Mouse (Mus musculus) midbrain, embryonic 14.5 days (tissue): Measurements from ENCODE around the gene Gatd1. TPM values are rescaled to one million over a fixed set of nuclear protein-coding genes. Genes with fewer than 3 reads are reported as not detected.

Source experiments
- ATAC-seq: fragments of 200-750 bp; cut with Nextera tagmentation; 2 replicates; pipeline ENCODE4 v1.8.0; 2017; ENCODE audit warnings: moderate number of reproducible peaks, moderate library complexity; ENCODE audit not compliant: low FRiP score, low TSS enrichment
- DNase-seq: peaks from one replicate; pipeline ENCODE4 v3.0.0-alpha.2; 2015
- H3K27ac ChIP-seq: fragments of 300-500 bp; sonication (generic); replicated peaks from 2 replicates; pipeline ENCODE4 v1.5.1; 2014; ENCODE audit warnings: mild to moderate bottlenecking, low read depth, low read length, moderate library complexity
- H3K27me3 ChIP-seq: fragments of 300-500 bp; sonication (generic); 2 replicates; pipeline ENCODE4 v1.6.1; 2014; ENCODE audit warnings: low read length, control low read depth, mixed read lengths; ENCODE audit not compliant: control insufficient read depth, insufficient read depth
- H3K36me3 ChIP-seq: fragments of 300-500 bp; sonication (generic); 2 replicates; pipeline ENCODE4 v1.6.1; 2014; ENCODE audit warnings: low read length, control low read depth; ENCODE audit not compliant: control insufficient read depth, insufficient read depth
- H3K4me1 ChIP-seq: fragments of 300-500 bp; sonication (generic); 2 replicates; pipeline ENCODE4 v1.6.1; 2014; ENCODE audit warnings: mild to moderate bottlenecking, antibody characterized with exemption, low read length, control low read depth; ENCODE audit not compliant: control insufficient read depth, insufficient read depth
- H3K4me2 ChIP-seq: fragments of 300-500 bp; sonication (generic); 2 replicates; pipeline ENCODE4 v1.6.1; 2014; ENCODE audit warnings: mild to moderate bottlenecking, low read length, moderate library complexity
- H3K4me3 ChIP-seq: fragments of 300-500 bp; sonication (generic); replicated peaks from 2 replicates; pipeline ENCODE4 v1.5.1; 2014; ENCODE audit warnings: low read depth, low read length
- H3K9ac ChIP-seq: fragments of 300-500 bp; sonication (generic); replicated peaks from 2 replicates; pipeline ENCODE4 v1.6.1; 2014; ENCODE audit warnings: mild to moderate bottlenecking, low read length, moderate library complexity
- H3K9me3 ChIP-seq: fragments of 300-500 bp; sonication (generic); 2 replicates; pipeline ENCODE4 v1.6.1; 2016; ENCODE audit warnings: low read length, control low read depth, mixed read lengths; ENCODE audit not compliant: control insufficient read depth
- WGBS: fragments of 180-500 bp; shearing (Covaris S2); extraction: QIAGEN DNeasy Blood & Tissue Kit; methylation state at CpG from one replicate; pipeline ENCODE4 v1.1.7; 2014; 5-methylcytosine and 5-hydroxymethylcytosine counted together
- polyA plus RNA-seq: library from polyadenylated mRNA; unstranded; fragments of >200 nt; fragmentation: Nextera tagmentation; extraction: Ambion mirVana; gene quantifications from 2 replicates; pipeline ENCODE4 v1.2.1, GENCODE M21; 2014

Gene Gatd1
- polyA plus RNA-seq, 1 experiment from 2014 or later: 49.3 TPM

DNA sequence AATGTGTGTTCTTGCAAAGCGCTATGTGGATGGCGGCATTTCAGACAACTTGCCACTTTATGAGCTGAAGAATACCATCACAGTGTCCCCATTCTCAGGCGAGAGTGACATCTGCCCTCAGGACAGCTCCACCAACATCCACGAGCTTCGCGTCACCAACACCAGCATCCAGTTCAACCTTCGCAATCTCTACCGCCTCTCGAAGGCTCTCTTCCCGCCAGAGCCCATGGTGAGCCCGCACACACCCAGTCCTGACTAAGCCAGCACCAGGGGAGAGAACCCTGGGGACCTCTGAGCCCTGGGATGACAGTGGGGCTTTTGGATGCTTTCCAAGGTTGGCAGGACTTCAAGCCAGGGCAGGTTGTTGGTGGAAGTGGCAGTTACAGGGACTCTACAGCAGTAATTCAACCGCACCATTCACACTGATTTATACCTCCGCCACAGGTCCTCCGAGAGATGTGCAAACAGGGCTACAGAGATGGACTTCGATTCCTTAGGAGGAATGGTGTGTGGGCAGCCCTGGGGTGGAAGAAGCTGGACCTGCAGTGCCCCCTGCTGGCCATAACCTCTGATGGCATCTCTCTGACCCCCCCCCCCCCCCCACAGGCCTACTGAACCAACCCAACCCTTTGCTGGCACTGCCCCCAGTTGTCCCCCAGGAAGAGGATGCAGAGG, 44.2 kb upstream of the Gatd1 start:
- no peak overlapping the region for H3K9ac ChIP-seq
- no peaks in the 10 kb centered on the region for H3K9me3 ChIP-seq
- 79% methylated on average over 15 of the region's 15 CpGs for WGBS
- peaks cover 32% of the 10 kb centered on the region for H3K27me3 ChIP-seq
- peak; percentile 55 for DNase-seq
- no peak overlapping the region for H3K4me3 ChIP-seq
- peaks cover 13% of the 10 kb centered on the region for H3K36me3 ChIP-seq
- H3K4me2 ChIP-seq: no peak overlapping the region
- peaks cover 11% of the 10 kb centered on the region; the same call in 1 of the 2 replicates for H3K4me1 ChIP-seq
- ATAC-seq: no peak
- no peak overlapping the region for H3K27ac ChIP-seq

DNA sequence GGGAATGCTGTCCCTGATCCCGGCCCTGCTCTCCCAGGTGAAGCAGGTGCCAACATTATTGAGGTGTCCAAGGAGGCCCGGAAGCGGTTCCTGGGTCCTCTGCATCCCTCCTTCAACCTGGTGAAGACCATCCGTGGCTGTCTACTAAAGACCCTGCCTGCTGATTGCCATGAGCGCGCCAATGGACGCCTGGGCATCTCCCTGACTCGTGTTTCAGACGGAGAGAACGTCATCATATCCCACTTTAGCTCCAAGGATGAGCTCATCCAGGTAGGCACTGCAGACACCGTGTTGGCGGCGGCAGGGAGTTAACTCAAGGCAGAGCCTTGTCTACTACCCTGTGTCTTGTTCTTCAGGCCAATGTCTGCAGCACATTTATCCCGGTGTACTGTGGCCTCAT, 43.3 kb upstream of the Gatd1 start:
- ATAC-seq: no peak
- Histone ChIP-seq H3K27me3 (peaks cover 23% of the 10 kb centered on the region), H3K9me3 (no peaks in the 10 kb centered on the region), H3K4me2 (no peak overlapping the region), H3K27ac (no peak overlapping the region), H3K36me3 (peaks cover 15% of the 10 kb centered on the region), H3K9ac (no peak overlapping the region), H3K4me1 (peaks cover 11% of the 10 kb centered on the region; the same call in 1 of the 2 replicates), H3K4me3 (no peak overlapping the region)
- WGBS: 91% methylated on average over 14 of the region's 14 CpGs
- DNase-seq: no peak

DNA sequence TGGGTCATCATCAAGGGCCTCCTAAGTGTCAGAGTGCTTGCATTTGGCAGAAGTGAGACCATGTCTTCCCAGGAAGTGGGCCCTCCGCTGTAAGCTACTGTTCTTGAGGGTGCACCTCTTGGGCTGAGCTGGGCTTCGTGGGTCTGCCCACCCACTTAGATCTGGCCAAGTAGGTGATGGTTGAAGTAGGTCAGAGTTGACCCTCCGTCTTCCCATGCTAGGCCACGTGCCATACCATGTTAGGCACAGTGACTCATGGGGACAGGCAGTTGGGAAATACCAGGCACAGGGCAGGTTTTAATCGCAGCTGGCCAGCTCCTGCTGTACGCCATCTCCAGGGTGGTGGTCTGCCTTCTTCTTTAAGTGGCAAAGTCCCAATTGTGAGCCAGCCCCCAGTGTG, 42.8 kb upstream of the Gatd1 start:
- Histone ChIP-seq H3K4me3 (no peak overlapping the region), H3K27me3 (peaks cover 18% of the 10 kb centered on the region), H3K36me3 (peaks cover 20% of the 10 kb centered on the region), H3K9me3 (no peaks in the 10 kb centered on the region), H3K27ac (no peak overlapping the region), H3K4me1 (peaks cover 11% of the 10 kb centered on the region; the same call in 1 of the 2 replicates), H3K4me2 (peak overlapping the region; percentile 96; the same call in 1 of the 2 replicates), H3K9ac (no peak overlapping the region)
- ATAC-seq (no peak), DNase-seq (no peak)
- 92% methylated on average over 6 of the region's 6 CpGs for WGBS

DNA sequence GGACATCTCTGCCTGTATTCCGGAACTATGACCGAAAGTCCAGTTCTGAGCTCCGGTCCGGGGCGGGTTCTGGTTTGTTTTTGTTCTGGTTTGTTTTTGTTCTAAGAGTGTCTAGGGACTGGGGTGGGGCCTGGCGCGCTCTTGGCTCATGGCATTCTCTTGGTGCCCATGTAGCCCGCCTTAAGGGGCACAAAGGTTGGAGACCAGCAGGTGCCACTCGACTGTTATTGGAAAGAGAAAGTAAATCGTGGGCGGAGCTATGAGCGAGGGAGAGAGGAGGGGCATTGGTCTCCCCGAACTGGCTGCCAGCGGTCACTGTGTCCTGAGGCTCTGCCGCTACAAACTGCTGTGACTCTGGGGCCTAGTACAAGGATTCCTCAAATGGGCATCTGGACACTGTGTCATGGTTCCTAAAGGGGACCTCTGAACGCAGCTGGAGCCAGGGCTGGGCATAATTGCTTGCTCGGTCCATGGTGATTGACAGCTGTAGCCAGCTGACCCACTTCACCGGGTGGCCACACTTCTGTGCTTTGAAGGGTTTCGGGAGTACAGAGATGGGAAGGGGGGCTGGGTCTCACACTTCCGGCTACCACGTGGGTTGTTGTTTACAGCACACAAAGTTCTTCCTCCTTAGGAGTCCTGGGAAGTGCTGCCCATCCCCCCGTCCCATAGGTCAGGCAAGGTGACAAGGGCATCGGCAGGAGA, 41.8 kb upstream of the Gatd1 start:
- ATAC-seq (peak; percentile 31; the same call in 1 of the 2 replicates), DNase-seq (peak; percentile 67)
- H3K4me2 ChIP-seq: peak overlapping the region; percentile 96
- WGBS: 2% methylated on average over 23 of the region's 23 CpGs
- no peaks in the 10 kb centered on the region for H3K9me3 ChIP-seq
- peaks cover 11% of the 10 kb centered on the region; the same call in 1 of the 2 replicates for H3K4me1 ChIP-seq
- peak overlapping the region; percentile 64 for H3K9ac ChIP-seq
- H3K27me3 ChIP-seq: peaks cover 8% of the 10 kb centered on the region
- H3K27ac ChIP-seq: peak overlapping the region; percentile 64
- H3K36me3 ChIP-seq: peaks cover 29% of the 10 kb centered on the region
- H3K4me3 ChIP-seq: peak overlapping the region; percentile 61

DNA sequence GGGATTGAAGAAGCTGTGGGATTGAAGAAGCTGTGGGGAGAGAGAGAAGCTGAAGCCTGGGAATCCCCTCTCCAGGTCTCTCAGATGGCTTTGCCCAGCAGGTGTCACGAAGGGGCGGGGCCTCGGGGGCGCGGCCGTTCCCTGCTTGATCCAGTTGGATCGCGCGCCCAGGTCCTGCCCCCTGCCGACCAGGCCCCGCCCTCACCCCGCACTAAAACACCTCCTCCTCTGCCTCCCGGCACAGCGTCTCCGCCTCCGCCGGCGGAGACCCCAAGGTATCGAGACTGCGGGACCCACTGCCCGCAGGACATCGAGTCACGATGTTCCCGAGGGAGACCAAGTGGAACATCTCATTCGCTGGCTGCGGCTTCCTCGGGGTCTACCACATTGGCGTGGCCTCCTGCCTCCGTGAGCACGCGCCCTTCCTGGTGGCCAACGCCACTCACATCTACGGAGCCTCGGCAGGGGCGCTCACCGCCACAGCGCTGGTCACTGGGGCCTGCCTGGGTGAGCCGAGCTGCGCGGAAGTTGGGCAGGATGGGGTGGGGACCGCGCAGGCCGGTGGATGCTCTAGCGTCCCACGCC, 41.1 kb upstream of the Gatd1 start, which contains the start of gene Pnpla2:
TSS of gene Pnpla2 (plus strand) at position 232 of the 585 bp plus-strand sequence.
- Histone ChIP-seq H3K9ac (peak within 1 kb of the TSS; percentile 64), H3K4me1 (peaks cover 11% of the 10 kb centered on the region; the same call in 1 of the 2 replicates), H3K4me2 (peak within 1 kb of the TSS; percentile 96), H3K27me3 (peaks cover 1% of the 10 kb centered on the region; the same call in 1 of the 2 replicates), H3K4me3 (peak within 1 kb of the TSS; percentile 61), H3K27ac (peak within 1 kb of the TSS; percentile 64), H3K36me3 (peaks cover 37% of the 10 kb centered on the region), H3K9me3 (no peaks in the 10 kb centered on the region)
- WGBS: under 1% methylated on average over 45 of the region's 45 CpGs
- ATAC-seq (peak; percentile 77), DNase-seq (peak; percentile 92)

DNA sequence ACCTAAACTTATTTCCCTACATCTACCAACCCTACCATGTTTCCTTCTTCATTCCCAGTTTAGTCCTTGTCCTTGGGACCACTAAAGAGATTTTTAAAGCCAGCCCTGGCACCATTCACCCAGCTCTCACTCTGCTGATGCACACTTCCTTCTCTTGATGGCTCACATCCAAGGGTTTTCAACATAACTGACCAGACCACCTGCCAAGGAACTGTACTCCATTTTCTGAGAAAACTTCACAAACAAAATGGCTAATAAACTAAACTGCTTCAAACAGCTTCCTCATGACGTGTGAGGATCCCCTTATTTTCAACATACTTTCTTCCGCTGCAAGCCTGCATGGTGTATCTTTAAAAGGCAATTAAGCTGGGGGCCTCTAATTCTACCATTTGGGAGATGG, 39.7 kb upstream of the Gatd1 start:
- peaks cover 36% of the 10 kb centered on the region for H3K36me3 ChIP-seq
- H3K4me2 ChIP-seq: no peak overlapping the region
- WGBS: 86% methylated on average over 2 of the region's 2 CpGs
- H3K9ac ChIP-seq: no peak overlapping the region
- no peak for ATAC-seq
- no peak overlapping the region for H3K4me3 ChIP-seq
- peaks cover 13% of the 10 kb centered on the region for H3K4me1 ChIP-seq
- H3K27ac ChIP-seq: no peak overlapping the region
- H3K27me3 ChIP-seq: no peaks in the 10 kb centered on the region
- no peak for DNase-seq
- H3K9me3 ChIP-seq: no peaks in the 10 kb centered on the region

DNA sequence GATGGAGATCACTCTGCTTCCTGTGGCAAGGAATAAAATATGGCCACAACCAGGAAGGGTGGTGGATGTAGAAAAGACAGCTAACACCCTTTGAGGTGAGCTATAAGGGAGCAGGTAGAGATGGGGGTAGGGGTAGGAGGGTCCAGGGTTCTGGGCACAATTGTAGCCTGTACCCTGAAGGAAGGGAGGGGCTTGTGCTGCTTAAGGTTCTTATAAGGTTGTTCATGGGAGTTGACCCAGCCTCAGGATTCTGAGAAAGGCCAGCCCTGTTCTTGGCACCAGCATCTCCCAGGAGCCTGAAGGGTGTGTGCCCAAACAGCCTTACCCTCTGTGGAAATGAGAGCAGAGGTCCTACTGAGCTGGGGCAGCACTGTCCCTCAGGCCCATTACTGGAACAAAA, 38.0 kb upstream of the Gatd1 start:
- Histone ChIP-seq H3K4me1 (peaks cover 20% of the 10 kb centered on the region), H3K9me3 (no peaks in the 10 kb centered on the region), H3K4me2 (no peak overlapping the region), H3K27ac (no peak overlapping the region), H3K9ac (no peak overlapping the region), H3K4me3 (no peak overlapping the region), H3K27me3 (no peaks in the 10 kb centered on the region), H3K36me3 (peaks cover 37% of the 10 kb centered on the region)
- no peak for ATAC-seq
- DNase-seq: no peak

- peak within 1 kb of the TSS; percentile 86 for H3K27ac ChIP-seq
- H3K36me3 ChIP-seq: peaks cover 37% of the 10 kb centered on the region
- peaks cover 20% of the 10 kb centered on the region for H3K4me1 ChIP-seq
- DNase-seq (peak; percentile 96), ATAC-seq (peak; percentile 92)
- H3K9ac ChIP-seq: peak within 1 kb of the TSS; percentile 75
- H3K9me3 ChIP-seq: no peaks in the 10 kb centered on the region
- peak within 1 kb of the TSS; percentile 82 for H3K4me3 ChIP-seq
- WGBS: under 1% methylated on average over 63 of the region's 63 CpGs
- peak within 1 kb of the TSS; percentile 87 for H3K4me2 ChIP-seq
- no peaks in the 10 kb centered on the region for H3K27me3 ChIP-seq
Observed at GRCm38 (mm10) chr7:141447110-141447991, 33.4 kb upstream of the Gatd1 start, which contains the start of gene Rplp2. Rplp2 (plus strand) TSS chr7:141447370.
